Mouse (Mus musculus) heart, postnatal 4 days (tissue): Measurements from ENCODE around the gene Slc38a7. TPM values are rescaled to one million over a fixed set of nuclear protein-coding genes. Genes with fewer than 3 reads are reported as not detected.
A peak's percentile ranks its signal among the peaks of the same experiment; 100 is the strongest.
"Not testable (repeated sequence)": the region's sequence is repeated elsewhere in the genome, so short reads cannot be mapped to it uniquely, and the experiment has no call there.

Source experiments
- DNase-seq: peaks from one replicate; pipeline ENCODE4 v3.0.0; 2021
- total RNA-seq, 2 experiments: library from RNA; stranded (reverse); gene quantifications; 2 replicates each; pipeline ENCODE4 v1.2.3; 2021

Gene Slc38a7
- total RNA-seq, 2 experiments from 2014 or later: 7.5 to 7.9 TPM

DNA sequence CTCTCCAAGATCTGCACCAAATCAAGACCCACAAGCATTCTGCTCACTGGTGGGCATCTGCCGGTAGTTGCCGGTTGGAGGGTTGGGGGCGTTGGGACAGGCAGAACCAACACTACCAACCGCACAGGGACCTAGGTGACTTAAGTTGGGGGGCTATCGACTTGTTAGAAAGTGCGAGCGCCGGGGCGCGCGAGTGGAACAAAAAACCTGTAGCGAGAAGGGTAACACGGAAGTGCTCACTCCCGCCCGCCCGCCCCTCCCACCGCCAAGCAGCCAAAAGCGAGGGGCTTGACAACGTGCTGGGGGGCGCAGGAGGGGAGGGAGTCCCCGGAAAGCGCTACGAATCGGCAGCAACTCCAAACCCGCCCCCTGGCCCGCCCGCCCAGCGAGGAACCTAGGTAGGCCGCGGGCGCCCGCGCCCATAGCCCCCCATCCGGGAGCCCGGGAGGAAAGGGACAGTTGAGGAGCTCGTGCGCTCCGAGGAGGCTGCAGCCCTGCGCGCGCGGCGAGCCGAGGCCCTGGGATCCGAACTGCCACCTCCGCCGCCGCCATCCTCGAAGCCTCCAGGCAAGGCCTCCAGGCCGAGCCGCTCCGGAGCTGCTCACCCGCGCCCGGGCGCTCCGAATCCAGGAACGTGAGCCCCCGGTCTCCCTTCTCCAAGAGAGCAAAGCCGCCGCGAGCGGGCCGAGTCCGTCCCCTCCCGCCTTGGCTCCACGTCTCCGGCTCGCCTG lies 46.7 kb downstream of the Slc38a7 start:
- DNase-seq: peak; percentile 13

GRCm38 (mm10) chr8:95805482-95805881 lies 47.9 kb downstream of the Slc38a7 start:
- DNase-seq: no peak

DNA sequence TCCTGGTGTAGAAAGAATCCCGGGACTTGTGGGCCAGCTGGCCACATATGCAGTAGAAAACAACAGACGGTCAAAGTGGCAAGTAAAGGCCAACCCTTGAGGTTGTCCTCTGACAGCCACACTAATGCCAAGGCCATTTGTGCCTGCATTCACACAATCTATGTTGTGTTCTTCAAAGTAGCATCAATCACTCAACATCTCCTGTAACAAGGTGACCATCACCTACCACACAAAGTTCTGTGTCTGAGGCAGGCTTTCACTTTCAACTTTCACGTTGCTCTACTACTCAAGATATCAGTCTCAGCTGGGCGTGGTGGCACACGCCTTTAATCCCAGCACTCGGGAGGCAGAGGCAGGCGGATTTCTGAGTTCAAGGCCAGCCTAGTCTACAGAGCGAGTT lies 51.1 kb downstream of the Slc38a7 start:
- DNase-seq: no peak

DNA sequence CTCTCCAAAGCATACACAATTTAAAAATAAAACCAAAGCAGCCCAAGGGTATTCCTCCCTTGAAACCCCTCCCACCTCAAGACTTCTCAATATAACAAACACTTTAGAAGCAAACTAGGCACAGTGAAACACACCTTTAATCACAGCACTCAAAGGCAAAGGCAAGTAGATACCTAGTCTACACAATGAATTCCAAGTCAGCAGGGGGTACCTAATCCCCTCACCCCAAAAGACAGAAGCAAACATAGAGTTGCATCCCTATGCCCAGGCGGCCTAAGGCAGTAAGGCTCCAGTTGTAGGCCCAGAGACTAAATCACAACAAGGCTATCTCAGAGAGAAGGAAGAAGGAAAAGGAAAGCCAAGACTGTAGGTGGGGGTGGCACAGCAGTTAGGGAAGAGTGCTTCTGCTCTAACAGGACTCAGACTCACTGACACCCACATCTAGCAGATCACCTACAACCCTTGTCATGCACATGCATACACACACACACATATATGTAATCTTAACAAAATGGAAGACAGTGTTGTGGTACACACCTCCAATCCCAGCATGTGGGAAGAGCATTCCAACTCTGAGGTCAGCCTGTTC lies 51.8 kb downstream of the Slc38a7 start:
- no peak for DNase-seq

DNA sequence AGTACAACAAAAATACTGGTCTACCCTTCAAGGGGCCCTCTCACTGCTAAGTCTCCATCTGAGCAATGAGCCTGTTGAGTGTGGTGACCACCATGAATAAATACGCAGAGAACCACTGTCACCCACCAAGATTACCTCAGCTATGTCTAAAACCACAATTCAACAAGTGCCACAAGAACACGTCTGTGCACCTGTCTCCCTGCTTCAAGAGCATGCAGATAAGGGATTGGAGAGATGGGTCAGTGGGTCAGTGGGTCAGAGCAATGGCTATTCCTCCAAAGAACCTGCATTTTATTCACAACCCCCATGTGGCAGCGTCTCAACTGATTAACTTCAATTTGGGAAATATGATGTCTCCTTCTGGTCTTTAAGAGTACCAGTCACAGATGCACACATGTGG lies 53.0 kb downstream of the Slc38a7 start:
- DNase-seq: no peak

DNA sequence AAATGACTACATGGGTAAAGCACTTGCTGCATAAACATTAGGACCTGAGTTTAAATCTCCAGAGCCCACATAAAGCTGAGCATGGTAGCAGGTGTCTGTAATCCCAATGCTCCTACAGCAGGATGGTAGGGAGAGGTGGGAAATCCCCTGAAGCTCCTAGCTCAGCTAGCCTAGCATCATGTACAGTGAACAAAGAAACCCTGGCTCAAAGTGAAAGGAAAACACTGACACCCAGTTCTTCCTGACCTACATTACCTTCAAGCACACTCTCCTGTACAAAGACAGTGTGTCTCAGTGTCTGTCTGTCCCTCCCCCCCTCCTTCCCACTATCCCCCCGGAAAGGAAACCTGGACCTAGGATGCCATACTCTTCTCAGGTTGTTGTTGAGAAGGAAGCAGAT lies 53.4 kb downstream of the Slc38a7 start:
- no peak for DNase-seq

- no peak for DNase-seq
Observed at GRCm38 (mm10) chr8:95799117-95799516, 54.2 kb downstream of the Slc38a7 start.

GRCm38 (mm10) chr8:95795333-95796061 lies 57.8 kb downstream of the Slc38a7 start:
- DNase-seq: not testable (repeated sequence)

Other genes starting within 250 kb of the Slc38a7 start
- 1 to 10 TPM; 4.4 to 6.0 TPM for gene Gins3, start 220.1 kb downstream of the Slc38a7 start, total RNA-seq
- 100 to 1,000 TPM; 324 to 340 TPM for gene Ndrg4, start 176.6 kb downstream of the Slc38a7 start, total RNA-seq
- 10 to 100 TPM; 13.9 to 14.7 TPM for gene Setd6, start 137.7 kb downstream of the Slc38a7 start, total RNA-seq
- 100 to 1,000 TPM; 152 to 174 TPM for gene Cnot1, start 46.1 kb downstream of the Slc38a7 start, total RNA-seq
- 100 to 1,000 TPM in 1 of 2 experiments, 10 to 100 TPM in 1; 92.4 to 102 TPM for gene Sap18b, start 28.2 kb downstream of the Slc38a7 start, total RNA-seq
- 100 to 1,000 TPM; 481 to 500 TPM for gene Got2, start 35.0 kb upstream of the Slc38a7 start, total RNA-seq